Mouse (Mus musculus) ES-Bruce4 (cell line): ENCODE results near the gene Tmem150b.

ENCODE experiments used
- CTCF ChIP-seq: IDR thresholded peaks from one replicate; pipeline ENCODE4 v1.8.1; 2011; ENCODE audit warnings: low read depth, low read length
- EP300 ChIP-seq: IDR thresholded peaks from 2 replicates; pipeline ENCODE4 v1.6.1; 2011; ENCODE audit warnings: low read depth, low read length; ENCODE audit not compliant: insufficient read depth
- POLR2A ChIP-seq: IDR thresholded peaks from one replicate; pipeline ENCODE4 v1.8.1; 2011; ENCODE audit warnings: low read length; ENCODE audit not compliant: insufficient read depth

- TF ChIP-seq CTCF (no peak), POLR2A (no peak), EP300 (no peak)
Observed at GRCm38 (mm10) chr7:4759670-4760069, 34.6 kb upstream of the Tmem150b start.
